Mouse (Mus musculus): ENCODE results near the gene Crk. TPM values are rescaled to one million over a fixed set of nuclear protein-coding genes. Genes with fewer than 3 reads are reported as not detected.

The Crk gene
- polyA plus RNA-seq, 1 experiment = 91.5 TPM

DNA sequence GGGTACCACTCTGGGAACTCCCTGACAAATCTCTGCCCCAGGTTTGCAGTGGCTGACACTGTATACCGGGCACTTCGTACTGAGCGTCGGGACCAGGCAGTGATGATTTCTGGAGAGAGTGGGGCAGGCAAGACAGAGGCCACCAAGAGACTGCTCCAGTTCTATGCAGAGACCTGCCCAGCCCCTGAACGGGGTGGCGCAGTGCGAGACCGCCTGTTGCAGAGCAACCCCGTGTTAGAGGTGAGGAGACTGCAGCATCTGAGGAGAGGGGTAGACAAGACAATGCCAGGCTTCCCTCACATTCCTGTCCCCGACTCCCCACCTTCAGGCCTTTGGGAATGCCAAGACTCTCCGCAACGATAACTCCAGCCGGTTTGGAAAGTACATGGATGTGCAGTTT is 20.7 kb upstream of the Crk start:
- H3K9me3 ChIP-seq (replicated peaks; ENCODE audit: control insufficient read depth, insufficient read depth, low read length, poor library complexity, severe bottlenecking) = no peaks in the 10 kb centered on the region
- H3K27ac ChIP-seq (ENCODE audit: insufficient read depth, low read length) = no peak overlapping the region
- H3K27me3 ChIP-seq (ENCODE audit: control insufficient read depth, insufficient read depth, low read length, poor library complexity, severe bottlenecking) = no peaks in the 10 kb centered on the region
- TF ChIP-seq CTCF (IDR thresholded peaks at IDR 0.05; ENCODE audit: low read depth, low read length) (no peak), POLR2A (IDR thresholded peaks at IDR 0.05; ENCODE audit: insufficient read depth, low read length) (no peak), EP300 (IDR thresholded peaks at IDR 0.05; ENCODE audit: insufficient read depth, low read depth, low read length) (no peak)
- peaks cover 8% of the 10 kb centered on the region for H3K4me1 ChIP-seq (ENCODE audit: control insufficient read depth, insufficient read depth, low read length)
- no peak overlapping the region for H3K4me3 ChIP-seq (ENCODE audit: low read depth, low read length)
- peaks cover 11% of the 10 kb centered on the region for H3K36me3 ChIP-seq (ENCODE audit: control insufficient read depth, insufficient read depth, low read length, poor library complexity, severe bottlenecking)
- H3K9ac ChIP-seq (ENCODE audit: low read depth, poor library complexity, severe bottlenecking) = no peak overlapping the region

DNA sequence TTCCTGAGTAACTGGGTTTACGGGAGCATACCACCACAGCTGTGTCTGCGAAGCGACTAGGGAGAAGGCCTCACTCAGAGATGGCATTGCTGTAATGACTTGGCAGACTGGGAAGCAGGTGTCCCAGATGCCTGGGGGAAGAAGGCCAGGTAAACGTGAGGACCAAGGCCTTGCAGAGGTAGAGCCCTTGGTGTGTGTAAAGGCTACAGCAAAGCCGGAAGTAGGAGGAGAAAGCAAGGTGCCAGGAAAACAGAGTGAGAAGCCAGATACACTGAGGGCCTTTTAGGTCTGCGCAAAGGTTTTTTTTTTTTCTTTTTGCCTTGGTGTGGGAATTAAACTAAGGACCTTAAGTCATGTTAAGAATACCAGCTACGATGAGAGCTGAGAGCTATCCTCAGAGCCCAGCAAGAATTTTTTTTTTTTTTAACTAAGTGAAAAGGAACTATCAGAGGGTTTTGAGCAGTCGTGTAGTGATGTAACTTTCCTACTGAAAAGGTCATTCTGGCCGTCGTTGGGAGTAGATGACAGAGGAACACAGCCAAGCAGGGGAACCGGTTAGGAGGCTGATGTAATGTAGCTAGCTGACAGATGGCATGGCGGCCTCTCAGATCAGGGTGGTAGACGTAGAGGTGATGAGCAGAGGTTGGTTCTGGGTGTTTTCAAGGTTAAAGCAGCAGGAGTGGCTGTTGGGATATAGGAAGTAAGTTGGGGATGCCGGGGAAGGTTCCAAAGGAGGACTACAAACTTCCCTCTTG is 19.9 kb upstream of the Crk start:
- no peak overlapping the region for H3K9ac ChIP-seq (ENCODE audit: low read depth, poor library complexity, severe bottlenecking)
- H3K4me3 ChIP-seq (ENCODE audit: low read depth, low read length) = no peak overlapping the region
- H3K4me1 ChIP-seq (ENCODE audit: control insufficient read depth, insufficient read depth, low read length) = peaks cover 8% of the 10 kb centered on the region
- no peak for TF ChIP-seq EP300 (IDR thresholded peaks at IDR 0.05; ENCODE audit: insufficient read depth, low read depth, low read length)
- TF ChIP-seq CTCF (IDR thresholded peaks at IDR 0.05; ENCODE audit: low read depth, low read length) = no peak
- TF ChIP-seq POLR2A (IDR thresholded peaks at IDR 0.05; ENCODE audit: insufficient read depth, low read length) = no peak
- peaks cover 11% of the 10 kb centered on the region for H3K36me3 ChIP-seq (ENCODE audit: control insufficient read depth, insufficient read depth, low read length, poor library complexity, severe bottlenecking)
- no peaks in the 10 kb centered on the region for H3K9me3 ChIP-seq (replicated peaks; ENCODE audit: control insufficient read depth, insufficient read depth, low read length, poor library complexity, severe bottlenecking)
- H3K27me3 ChIP-seq (ENCODE audit: control insufficient read depth, insufficient read depth, low read length, poor library complexity, severe bottlenecking) = no peaks in the 10 kb centered on the region
- no peak overlapping the region for H3K27ac ChIP-seq (ENCODE audit: insufficient read depth, low read length)

DNA sequence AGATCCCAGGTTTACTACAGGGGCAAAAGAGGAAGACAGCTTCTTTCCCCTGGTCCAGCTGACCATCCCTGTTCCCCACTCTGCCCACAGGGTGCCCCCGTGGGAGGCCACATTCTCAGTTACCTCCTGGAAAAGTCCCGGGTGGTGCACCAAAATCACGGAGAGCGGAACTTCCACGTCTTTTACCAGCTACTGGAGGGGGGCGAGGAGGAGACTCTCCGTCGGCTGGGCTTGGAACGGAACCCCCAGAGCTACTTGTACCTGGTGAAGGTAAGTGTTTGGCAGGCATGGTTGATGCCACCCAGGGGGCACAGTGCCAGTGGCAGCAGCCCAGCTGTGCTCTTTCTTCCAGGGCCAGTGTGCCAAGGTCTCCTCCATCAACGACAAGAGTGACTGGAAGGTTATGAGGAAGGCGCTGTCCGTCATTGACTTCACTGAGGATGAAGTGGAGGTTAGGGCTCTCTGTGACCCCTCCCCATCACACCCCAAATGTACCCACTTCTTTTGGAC is 18.9 kb upstream of the Crk start:
- Histone ChIP-seq H3K4me1 (ENCODE audit: control insufficient read depth, insufficient read depth, low read length) (peaks cover 4% of the 10 kb centered on the region), H3K4me3 (ENCODE audit: low read depth, low read length) (no peak overlapping the region), H3K36me3 (ENCODE audit: control insufficient read depth, insufficient read depth, low read length, poor library complexity, severe bottlenecking) (peaks cover 11% of the 10 kb centered on the region), H3K27me3 (ENCODE audit: control insufficient read depth, insufficient read depth, low read length, poor library complexity, severe bottlenecking) (no peaks in the 10 kb centered on the region), H3K9me3 (replicated peaks; ENCODE audit: control insufficient read depth, insufficient read depth, low read length, poor library complexity, severe bottlenecking) (no peaks in the 10 kb centered on the region), H3K9ac (ENCODE audit: low read depth, poor library complexity, severe bottlenecking) (no peak overlapping the region), H3K27ac (ENCODE audit: insufficient read depth, low read length) (no peak overlapping the region)
- no peak for TF ChIP-seq EP300 (IDR thresholded peaks at IDR 0.05; ENCODE audit: insufficient read depth, low read depth, low read length)
- TF ChIP-seq POLR2A (IDR thresholded peaks at IDR 0.05; ENCODE audit: insufficient read depth, low read length) = no peak
- TF ChIP-seq CTCF (IDR thresholded peaks at IDR 0.05; ENCODE audit: low read depth, low read length) = no peak

DNA sequence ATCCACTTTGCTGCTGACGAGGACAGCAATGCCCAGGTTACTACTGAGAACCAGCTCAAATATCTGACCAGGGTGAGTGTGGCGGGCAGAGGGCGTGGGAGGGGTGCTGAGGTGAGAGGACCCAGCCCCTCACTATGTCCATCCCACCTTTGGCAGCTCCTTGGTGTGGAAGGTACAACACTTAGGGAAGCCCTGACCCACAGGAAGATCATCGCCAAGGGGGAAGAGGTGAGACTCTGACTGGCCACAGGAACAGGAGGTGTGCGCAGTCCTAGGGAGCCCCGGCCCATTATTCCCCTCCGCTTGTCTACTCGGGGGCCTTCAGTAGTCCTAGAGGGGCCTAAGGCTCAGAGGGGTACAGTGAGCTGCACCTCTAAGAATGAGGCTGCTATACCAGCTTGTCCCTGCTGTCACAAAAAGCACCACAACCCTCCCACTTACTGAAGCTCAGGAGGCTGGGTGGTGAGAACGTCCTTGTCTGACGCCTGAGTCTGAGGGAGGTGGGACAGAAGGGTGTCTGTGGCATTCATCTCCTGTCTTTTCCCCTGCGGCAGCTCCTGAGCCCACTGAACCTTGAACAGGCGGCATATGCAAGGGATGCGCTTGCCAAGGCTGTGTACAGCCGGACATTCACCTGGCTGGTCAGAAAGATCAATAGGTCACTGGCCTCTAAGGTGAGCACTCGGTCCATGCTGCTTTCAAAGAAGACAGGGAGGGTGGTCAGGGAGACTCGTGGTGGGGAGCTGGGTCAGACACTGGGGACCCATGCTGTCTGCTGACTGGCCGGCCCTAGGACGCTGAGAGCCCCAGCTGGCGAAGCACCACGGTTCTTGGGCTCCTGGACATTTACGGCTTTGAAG is 17.9 kb upstream of the Crk start:
- Histone ChIP-seq H3K36me3 (ENCODE audit: control insufficient read depth, insufficient read depth, low read length, poor library complexity, severe bottlenecking) (peaks cover 11% of the 10 kb centered on the region), H3K9ac (ENCODE audit: low read depth, poor library complexity, severe bottlenecking) (no peak overlapping the region), H3K4me3 (ENCODE audit: low read depth, low read length) (no peak overlapping the region), H3K4me1 (ENCODE audit: control insufficient read depth, insufficient read depth, low read length) (peaks cover 4% of the 10 kb centered on the region), H3K27me3 (ENCODE audit: control insufficient read depth, insufficient read depth, low read length, poor library complexity, severe bottlenecking) (no peaks in the 10 kb centered on the region), H3K9me3 (replicated peaks; ENCODE audit: control insufficient read depth, insufficient read depth, low read length, poor library complexity, severe bottlenecking) (no peaks in the 10 kb centered on the region), H3K27ac (ENCODE audit: insufficient read depth, low read length) (no peak overlapping the region)
- TF ChIP-seq CTCF (IDR thresholded peaks at IDR 0.05; ENCODE audit: low read depth, low read length) (no peak), EP300 (IDR thresholded peaks at IDR 0.05; ENCODE audit: insufficient read depth, low read depth, low read length) (no peak), POLR2A (IDR thresholded peaks at IDR 0.05; ENCODE audit: insufficient read depth, low read length) (no peak)

DNA sequence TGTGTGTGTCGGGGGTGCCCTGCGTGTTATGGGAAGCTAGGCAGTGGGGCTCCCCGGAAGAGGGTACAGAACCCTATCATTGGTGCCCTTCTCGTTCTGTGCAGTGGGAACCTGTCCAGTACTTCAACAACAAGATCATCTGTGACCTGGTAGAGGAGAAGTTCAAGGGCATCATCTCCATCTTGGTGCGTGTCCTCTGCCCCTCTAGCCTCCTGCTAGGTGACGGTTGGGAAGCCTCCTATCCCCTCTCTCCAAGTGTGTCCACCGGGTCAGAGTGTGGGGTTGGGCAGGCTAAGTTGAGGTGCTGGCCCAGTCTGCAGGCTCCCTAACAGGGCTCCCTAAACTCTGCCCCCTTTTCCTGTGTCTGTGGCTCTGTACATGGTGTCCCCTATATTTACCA is 16.9 kb upstream of the Crk start:
- Histone ChIP-seq H3K9ac (ENCODE audit: low read depth, poor library complexity, severe bottlenecking) (no peak overlapping the region), H3K4me3 (ENCODE audit: low read depth, low read length) (no peak overlapping the region), H3K27me3 (ENCODE audit: control insufficient read depth, insufficient read depth, low read length, poor library complexity, severe bottlenecking) (no peaks in the 10 kb centered on the region), H3K4me1 (ENCODE audit: control insufficient read depth, insufficient read depth, low read length) (peaks cover 2% of the 10 kb centered on the region), H3K27ac (ENCODE audit: insufficient read depth, low read length) (no peak overlapping the region), H3K36me3 (ENCODE audit: control insufficient read depth, insufficient read depth, low read length, poor library complexity, severe bottlenecking) (peaks cover 11% of the 10 kb centered on the region), H3K9me3 (replicated peaks; ENCODE audit: control insufficient read depth, insufficient read depth, low read length, poor library complexity, severe bottlenecking) (no peaks in the 10 kb centered on the region)
- no peak for TF ChIP-seq POLR2A (IDR thresholded peaks at IDR 0.05; ENCODE audit: insufficient read depth, low read length)
- no peak for TF ChIP-seq CTCF (IDR thresholded peaks at IDR 0.05; ENCODE audit: low read depth, low read length)
- no peak for TF ChIP-seq EP300 (IDR thresholded peaks at IDR 0.05; ENCODE audit: insufficient read depth, low read depth, low read length)
